Mouse (Mus musculus): ENCODE results near the gene Slc39a7. TPM values are rescaled to one million over a fixed set of nuclear protein-coding genes. Genes with fewer than 3 reads are reported as not detected.
A peak's percentile ranks its signal among the peaks of the same experiment; 100 is the strongest.

Slc39a7 gene
- 57.2 and 68.8 TPM in 2 replicates for polyA plus RNA-seq (2011; ENCODE audit: insufficient read depth, insufficient read length, low read depth, missing spikeins)

DNA sequence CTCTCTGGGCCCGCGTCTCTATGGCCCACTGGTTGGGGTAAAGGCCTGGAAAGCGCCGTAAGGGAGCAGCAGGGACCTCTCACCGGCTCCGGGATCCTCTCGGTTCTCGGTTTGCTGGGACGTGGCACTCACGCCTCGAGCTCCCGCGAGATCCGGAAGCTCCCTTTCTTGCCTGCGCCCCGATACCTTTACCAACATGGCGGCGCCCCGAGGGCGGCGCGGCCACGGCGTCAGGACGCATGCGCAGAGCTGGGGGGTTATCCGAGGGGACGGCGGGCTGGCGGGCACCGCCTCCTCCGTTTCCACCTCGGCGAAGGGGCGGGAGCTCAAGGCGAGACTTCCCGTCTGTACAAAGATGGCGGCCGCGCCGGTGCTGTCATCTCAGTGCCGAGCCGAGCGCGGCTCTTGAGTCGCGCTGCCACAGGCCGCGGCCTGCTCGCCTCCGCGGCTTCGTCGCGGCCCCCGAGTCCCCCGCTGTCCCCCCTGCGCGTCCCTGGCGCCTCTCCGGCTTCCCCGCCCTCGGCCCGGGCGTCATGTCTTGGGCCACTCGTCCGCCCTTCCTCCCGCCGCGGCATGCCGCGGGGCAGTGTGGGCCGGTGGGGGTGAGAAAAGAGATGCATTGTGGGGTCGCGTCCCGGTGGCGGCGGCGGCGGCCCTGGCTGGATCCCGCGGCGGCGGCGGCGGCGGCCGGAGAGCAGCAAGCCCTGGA is at the start of gene Slc39a7, which contains the start of gene Rxrb:
Gene Slc39a7, minus strand, starts transcription at position 218 of the 709 bp plus-strand sequence.
Gene Rxrb, plus strand, starts transcription at position 348 of the 709 bp plus-strand sequence.
- peak; percentile 40 for TF ChIP-seq POLR2A (IDR thresholded peaks at IDR 0.05; ENCODE audit: insufficient read depth, low read length)
- TF ChIP-seq CTCF (IDR thresholded peaks at IDR 0.05; ENCODE audit: low read depth, low read length), result no peak
- TF ChIP-seq EP300 (IDR thresholded peaks at IDR 0.05; ENCODE audit: insufficient read depth, low read depth, low read length), result peak; percentile 39; the same call in 1 of the 2 replicates
- H3K4me3 ChIP-seq (ENCODE audit: low read depth, low read length), result peak within 1 kb of the TSS; percentile 93
- H3K36me3 ChIP-seq (ENCODE audit: control insufficient read depth, insufficient read depth, low read length, poor library complexity, severe bottlenecking), result peaks cover 30% of the 10 kb centered on the region
- H3K27ac ChIP-seq (ENCODE audit: insufficient read depth, low read length), result peak within 1 kb of the TSS; percentile 37
- H3K9ac ChIP-seq (ENCODE audit: low read depth, poor library complexity, severe bottlenecking), result peak within 1 kb of the TSS; percentile 97
- H3K27me3 ChIP-seq (ENCODE audit: control insufficient read depth, insufficient read depth, low read length, poor library complexity, severe bottlenecking), result no peaks in the 10 kb centered on the region
- H3K4me1 ChIP-seq (ENCODE audit: control insufficient read depth, insufficient read depth, low read length), result peaks cover 3% of the 10 kb centered on the region
- H3K9me3 ChIP-seq (replicated peaks; ENCODE audit: control insufficient read depth, insufficient read depth, low read length, poor library complexity, severe bottlenecking), result no peaks in the 10 kb centered on the region

DNA sequence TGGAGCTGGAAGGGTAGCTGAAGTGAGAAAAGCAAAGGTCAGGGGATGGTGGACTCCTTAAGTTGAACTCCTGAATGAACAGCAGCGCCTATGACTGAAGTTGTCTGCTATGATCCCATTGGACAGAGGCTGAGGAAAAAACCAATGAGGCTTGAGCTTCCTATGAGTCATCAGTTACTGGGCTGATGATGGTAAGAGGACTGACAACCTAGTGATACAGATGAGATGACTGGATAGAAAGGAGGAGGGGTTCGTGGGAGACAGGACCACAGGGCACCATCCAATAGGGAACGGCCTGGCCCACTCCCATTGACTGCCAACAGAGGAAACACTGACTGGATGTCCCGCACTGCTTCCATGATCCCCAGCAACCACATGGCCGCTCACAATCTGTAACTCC is 48.1 kb upstream of the Slc39a7 start:
- H3K27me3 ChIP-seq (ENCODE audit: control insufficient read depth, insufficient read depth, low read length, poor library complexity, severe bottlenecking), result no peaks in the 10 kb centered on the region
- H3K4me1 ChIP-seq (ENCODE audit: control insufficient read depth, insufficient read depth, low read length), result peaks cover 4% of the 10 kb centered on the region
- TF ChIP-seq EP300 (IDR thresholded peaks at IDR 0.05; ENCODE audit: insufficient read depth, low read depth, low read length) (no peak), POLR2A (IDR thresholded peaks at IDR 0.05; ENCODE audit: insufficient read depth, low read length) (no peak), CTCF (IDR thresholded peaks at IDR 0.05; ENCODE audit: low read depth, low read length) (no peak)
- no peak overlapping the region for H3K27ac ChIP-seq (ENCODE audit: insufficient read depth, low read length)
- H3K9me3 ChIP-seq (replicated peaks; ENCODE audit: control insufficient read depth, insufficient read depth, low read length, poor library complexity, severe bottlenecking), result no peaks in the 10 kb centered on the region
- no peak overlapping the region for H3K4me3 ChIP-seq (ENCODE audit: low read depth, low read length)
- no peak overlapping the region for H3K9ac ChIP-seq (ENCODE audit: low read depth, poor library complexity, severe bottlenecking)
- H3K36me3 ChIP-seq (ENCODE audit: control insufficient read depth, insufficient read depth, low read length, poor library complexity, severe bottlenecking), result no peaks in the 10 kb centered on the region

DNA sequence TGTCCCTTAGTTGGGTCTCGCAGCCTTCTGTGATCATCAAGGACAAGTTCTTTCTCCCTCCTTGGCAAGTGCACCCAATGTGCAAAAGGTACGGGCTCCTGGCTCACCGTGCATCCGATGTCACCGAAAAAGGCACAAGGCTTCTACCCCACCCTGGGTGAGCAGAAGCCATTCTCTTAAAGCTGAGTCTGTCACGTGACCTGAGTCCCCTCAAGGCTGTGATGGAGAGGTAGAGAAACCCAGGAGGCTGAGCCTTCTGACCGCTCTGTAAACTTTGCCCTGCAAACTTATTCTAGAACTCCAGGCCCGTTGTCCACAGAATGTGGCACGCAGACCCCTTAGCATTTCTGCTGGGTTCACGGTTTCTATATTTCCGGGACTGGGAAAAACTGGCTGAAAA is 47.5 kb upstream of the Slc39a7 start:
- TF ChIP-seq EP300 (IDR thresholded peaks at IDR 0.05; ENCODE audit: insufficient read depth, low read depth, low read length) (no peak), CTCF (IDR thresholded peaks at IDR 0.05; ENCODE audit: low read depth, low read length) (no peak), POLR2A (IDR thresholded peaks at IDR 0.05; ENCODE audit: insufficient read depth, low read length) (no peak)
- H3K4me1 ChIP-seq (ENCODE audit: control insufficient read depth, insufficient read depth, low read length), result peaks cover 4% of the 10 kb centered on the region
- no peaks in the 10 kb centered on the region for H3K27me3 ChIP-seq (ENCODE audit: control insufficient read depth, insufficient read depth, low read length, poor library complexity, severe bottlenecking)
- H3K27ac ChIP-seq (ENCODE audit: insufficient read depth, low read length), result no peak overlapping the region
- H3K9me3 ChIP-seq (replicated peaks; ENCODE audit: control insufficient read depth, insufficient read depth, low read length, poor library complexity, severe bottlenecking), result no peaks in the 10 kb centered on the region
- no peaks in the 10 kb centered on the region for H3K36me3 ChIP-seq (ENCODE audit: control insufficient read depth, insufficient read depth, low read length, poor library complexity, severe bottlenecking)
- H3K4me3 ChIP-seq (ENCODE audit: low read depth, low read length), result no peak overlapping the region
- H3K9ac ChIP-seq (ENCODE audit: low read depth, poor library complexity, severe bottlenecking), result no peak overlapping the region

DNA sequence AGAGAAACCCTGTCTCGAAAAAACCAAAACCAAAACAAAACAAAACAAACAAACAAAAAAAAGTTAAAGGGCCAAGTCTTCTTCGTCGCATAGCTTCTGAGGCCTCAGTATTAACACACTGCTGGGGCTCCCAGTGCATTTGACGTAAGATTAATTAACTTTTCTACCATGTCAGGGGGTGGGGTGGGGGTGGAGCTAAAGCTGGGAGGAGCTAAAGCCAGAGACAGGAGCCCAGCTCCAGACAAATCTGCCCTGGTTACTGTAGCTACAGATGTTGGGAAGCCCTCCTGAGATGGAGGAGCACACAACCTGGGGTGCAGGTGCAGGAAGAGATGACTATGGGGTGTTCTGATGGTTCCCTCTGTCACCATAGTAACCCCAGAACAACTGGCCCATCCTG is 46.7 kb upstream of the Slc39a7 start:
- TF ChIP-seq CTCF (IDR thresholded peaks at IDR 0.05; ENCODE audit: low read depth, low read length) (no peak), POLR2A (IDR thresholded peaks at IDR 0.05; ENCODE audit: insufficient read depth, low read length) (no peak), EP300 (IDR thresholded peaks at IDR 0.05; ENCODE audit: insufficient read depth, low read depth, low read length) (no peak)
- Histone ChIP-seq H3K9ac (ENCODE audit: low read depth, poor library complexity, severe bottlenecking) (no peak overlapping the region), H3K27ac (ENCODE audit: insufficient read depth, low read length) (no peak overlapping the region), H3K4me3 (ENCODE audit: low read depth, low read length) (no peak overlapping the region), H3K4me1 (ENCODE audit: control insufficient read depth, insufficient read depth, low read length) (peaks cover 2% of the 10 kb centered on the region), H3K36me3 (ENCODE audit: control insufficient read depth, insufficient read depth, low read length, poor library complexity, severe bottlenecking) (no peaks in the 10 kb centered on the region), H3K9me3 (replicated peaks; ENCODE audit: control insufficient read depth, insufficient read depth, low read length, poor library complexity, severe bottlenecking) (no peaks in the 10 kb centered on the region), H3K27me3 (ENCODE audit: control insufficient read depth, insufficient read depth, low read length, poor library complexity, severe bottlenecking) (no peaks in the 10 kb centered on the region)

GRCm38 (mm10) chr17:34077549-34077948 is 46.1 kb upstream of the Slc39a7 start:
- Histone ChIP-seq H3K27ac (ENCODE audit: insufficient read depth, low read length) (no peak overlapping the region), H3K4me3 (ENCODE audit: low read depth, low read length) (no peak overlapping the region), H3K4me1 (ENCODE audit: control insufficient read depth, insufficient read depth, low read length) (peaks cover 2% of the 10 kb centered on the region), H3K9ac (ENCODE audit: low read depth, poor library complexity, severe bottlenecking) (no peak overlapping the region), H3K27me3 (ENCODE audit: control insufficient read depth, insufficient read depth, low read length, poor library complexity, severe bottlenecking) (no peaks in the 10 kb centered on the region), H3K36me3 (ENCODE audit: control insufficient read depth, insufficient read depth, low read length, poor library complexity, severe bottlenecking) (no peaks in the 10 kb centered on the region), H3K9me3 (replicated peaks; ENCODE audit: control insufficient read depth, insufficient read depth, low read length, poor library complexity, severe bottlenecking) (no peaks in the 10 kb centered on the region)
- no peak for TF ChIP-seq POLR2A (IDR thresholded peaks at IDR 0.05; ENCODE audit: insufficient read depth, low read length)
- peak; percentile 54 for TF ChIP-seq CTCF (IDR thresholded peaks at IDR 0.05; ENCODE audit: low read depth, low read length)
- no peak for TF ChIP-seq EP300 (IDR thresholded peaks at IDR 0.05; ENCODE audit: insufficient read depth, low read depth, low read length)

GRCm38 (mm10) chr17:34075271-34075670 is 43.8 kb upstream of the Slc39a7 start:
- Histone ChIP-seq H3K4me3 (ENCODE audit: low read depth, low read length) (no peak overlapping the region), H3K9me3 (replicated peaks; ENCODE audit: control insufficient read depth, insufficient read depth, low read length, poor library complexity, severe bottlenecking) (no peaks in the 10 kb centered on the region), H3K27ac (ENCODE audit: insufficient read depth, low read length) (no peak overlapping the region), H3K9ac (ENCODE audit: low read depth, poor library complexity, severe bottlenecking) (no peak overlapping the region), H3K4me1 (ENCODE audit: control insufficient read depth, insufficient read depth, low read length) (peaks cover 2% of the 10 kb centered on the region), H3K36me3 (ENCODE audit: control insufficient read depth, insufficient read depth, low read length, poor library complexity, severe bottlenecking) (no peaks in the 10 kb centered on the region), H3K27me3 (ENCODE audit: control insufficient read depth, insufficient read depth, low read length, poor library complexity, severe bottlenecking) (no peaks in the 10 kb centered on the region)
- no peak for TF ChIP-seq EP300 (IDR thresholded peaks at IDR 0.05; ENCODE audit: insufficient read depth, low read depth, low read length)
- no peak for TF ChIP-seq POLR2A (IDR thresholded peaks at IDR 0.05; ENCODE audit: insufficient read depth, low read length)
- TF ChIP-seq CTCF (IDR thresholded peaks at IDR 0.05; ENCODE audit: low read depth, low read length), result no peak
